Mouse (Mus musculus) hindbrain, embryonic 14.5 days (tissue): ENCODE results near the gene Npas1. TPM values are rescaled to one million over a fixed set of nuclear protein-coding genes. Genes with fewer than 3 reads are reported as not detected.

ENCODE experiments used
- ATAC-seq: fragments of 200-750 bp; cut with Nextera tagmentation; 2 replicates; pipeline ENCODE4 v1.8.0; 2017; ENCODE audit warnings: moderate number of reproducible peaks, mild to moderate bottlenecking, moderate TSS enrichment, moderate library complexity; ENCODE audit not compliant: low FRiP score
- DNase-seq: peaks from one replicate; pipeline ENCODE4 v3.0.0-alpha.2; 2015; ENCODE audit warnings: low spot score
- H3K27ac ChIP-seq: fragments of 300-500 bp; sonication (generic); 2 replicates; pipeline ENCODE4 v1.5.1; 2014; ENCODE audit warnings: mild to moderate bottlenecking, moderate library complexity
- H3K27me3 ChIP-seq: fragments of 300-500 bp; sonication (generic); 2 replicates; pipeline ENCODE4 v1.6.1; 2014; ENCODE audit warnings: mild to moderate bottlenecking, low read length, mixed read lengths; ENCODE audit not compliant: control insufficient read depth, insufficient read depth
- H3K36me3 ChIP-seq: fragments of 300-500 bp; sonication (generic); replicated peaks from 2 replicates; pipeline ENCODE4 v1.6.1; 2014; ENCODE audit not compliant: control insufficient read depth, insufficient read depth
- H3K4me1 ChIP-seq: fragments of 300-500 bp; sonication (generic); replicated peaks from 2 replicates; pipeline ENCODE4 v1.6.1; 2014; ENCODE audit warnings: antibody characterized with exemption, low read length, mixed read lengths; ENCODE audit not compliant: control insufficient read depth, insufficient read depth
- H3K4me2 ChIP-seq: fragments of 300-500 bp; sonication (generic); replicated peaks from 2 replicates; pipeline ENCODE4 v1.6.1; 2014; ENCODE audit warnings: mild to moderate bottlenecking, moderate library complexity
- H3K4me3 ChIP-seq: fragments of 300-500 bp; sonication (generic); replicated peaks from 2 replicates; pipeline ENCODE4 v1.5.1; 2014; ENCODE audit warnings: mild to moderate bottlenecking, low read length
- H3K9ac ChIP-seq: fragments of 300-500 bp; sonication (generic); 2 replicates; pipeline ENCODE4 v1.6.1; 2014
- H3K9me3 ChIP-seq: fragments of 300-500 bp; sonication (generic); 2 replicates; pipeline ENCODE4 v1.6.1; 2016; ENCODE audit warnings: low read length; ENCODE audit not compliant: control insufficient read depth
- WGBS: fragments of 180-500 bp; shearing (Covaris S2); extraction: QIAGEN DNeasy Blood & Tissue Kit; methylation state at CpG from one replicate; pipeline ENCODE4 v1.1.7; 2014; 5-methylcytosine and 5-hydroxymethylcytosine counted together
- polyA plus RNA-seq: library from polyadenylated mRNA; unstranded; fragments of >200 nt; fragmentation: Nextera tagmentation; extraction: Ambion mirVana; gene quantifications from 2 replicates; pipeline ENCODE4 v1.2.1, GENCODE M21; 2014

Gene Npas1
- polyA plus RNA-seq, 1 experiment from 2014 or later, result 2.2 TPM

- Histone ChIP-seq H3K36me3 (no peaks in the 10 kb centered on the region), H3K27ac (no peak overlapping the region), H3K4me3 (peak overlapping the region; percentile 31), H3K27me3 (peaks cover 66% of the 10 kb centered on the region), H3K4me2 (peak overlapping the region; percentile 52), H3K9me3 (no peaks in the 10 kb centered on the region), H3K4me1 (peaks cover 15% of the 10 kb centered on the region), H3K9ac (peak overlapping the region; percentile 34)
- WGBS, result 3% methylated on average over 23 of the region's 23 CpGs
- DNase-seq (no peak), ATAC-seq (no peak)
These were observed 2.2 kb downstream of the Npas1 start for GRCm38 (mm10) chr7:16475321-16475720.

DNA sequence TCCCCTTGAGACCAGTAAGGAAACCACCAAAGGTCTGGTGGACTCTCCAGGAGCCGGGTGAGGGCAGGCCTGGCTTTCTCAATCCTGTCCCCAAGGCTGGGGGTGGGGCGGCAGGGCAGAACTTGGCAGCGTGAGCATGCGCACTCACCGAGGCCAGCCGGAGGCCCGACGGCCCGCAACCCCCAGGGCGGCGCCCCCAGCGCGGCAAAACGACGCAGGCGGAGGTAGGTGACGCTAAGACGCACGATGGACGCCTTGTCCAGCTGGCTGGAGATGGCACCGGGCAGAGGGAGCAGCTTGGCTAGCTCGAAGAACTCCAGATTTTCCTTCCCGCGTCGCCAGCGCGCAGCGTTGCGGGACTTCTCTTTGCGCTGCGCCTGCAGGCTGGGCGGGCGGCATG, 3.1 kb downstream of the Npas1 start:
- Histone ChIP-seq H3K27me3 (peaks cover 66% of the 10 kb centered on the region), H3K9ac (no peak overlapping the region), H3K27ac (no peak overlapping the region), H3K4me2 (no peak overlapping the region; the same call in 1 of the 2 replicates), H3K4me1 (peaks cover 15% of the 10 kb centered on the region), H3K36me3 (no peaks in the 10 kb centered on the region), H3K9me3 (no peaks in the 10 kb centered on the region), H3K4me3 (0 out of 2 replicates have a peak overlapping the region, but pooled peaks have one; percentile 11)
- DNase-seq (no peak), ATAC-seq (no peak)
- WGBS, result 4% methylated on average over 33 of the region's 33 CpGs

DNA sequence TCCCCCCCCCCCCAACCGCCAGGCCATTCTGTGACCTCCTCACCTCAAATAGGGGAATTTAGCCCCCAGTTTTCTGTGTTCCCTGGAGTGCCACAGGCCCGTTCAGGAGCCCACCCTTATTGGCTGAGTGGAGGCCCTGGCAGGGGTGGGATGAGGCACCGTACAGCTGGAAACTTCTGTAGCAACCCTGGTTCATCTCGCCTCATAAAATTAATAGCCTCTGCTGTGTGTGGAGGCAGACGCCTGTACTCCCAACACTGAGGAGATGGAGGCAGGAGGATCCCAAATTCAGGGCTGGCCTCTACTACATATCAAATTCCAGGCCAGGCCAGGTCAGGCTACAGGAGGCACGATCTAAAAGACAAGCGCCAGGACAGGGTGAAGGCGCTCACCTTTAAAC, 3.7 kb downstream of the Npas1 start:
- H3K27ac ChIP-seq, result no peak overlapping the region
- H3K4me2 ChIP-seq, result no peak overlapping the region
- 55% methylated on average over 8 of the region's 8 CpGs for WGBS
- no peaks in the 10 kb centered on the region for H3K36me3 ChIP-seq
- H3K27me3 ChIP-seq, result peaks cover 70% of the 10 kb centered on the region
- DNase-seq (no peak), ATAC-seq (no peak)
- peaks cover 15% of the 10 kb centered on the region for H3K4me1 ChIP-seq
- H3K9ac ChIP-seq, result no peak overlapping the region
- no peak overlapping the region for H3K4me3 ChIP-seq
- H3K9me3 ChIP-seq, result no peaks in the 10 kb centered on the region

DNA sequence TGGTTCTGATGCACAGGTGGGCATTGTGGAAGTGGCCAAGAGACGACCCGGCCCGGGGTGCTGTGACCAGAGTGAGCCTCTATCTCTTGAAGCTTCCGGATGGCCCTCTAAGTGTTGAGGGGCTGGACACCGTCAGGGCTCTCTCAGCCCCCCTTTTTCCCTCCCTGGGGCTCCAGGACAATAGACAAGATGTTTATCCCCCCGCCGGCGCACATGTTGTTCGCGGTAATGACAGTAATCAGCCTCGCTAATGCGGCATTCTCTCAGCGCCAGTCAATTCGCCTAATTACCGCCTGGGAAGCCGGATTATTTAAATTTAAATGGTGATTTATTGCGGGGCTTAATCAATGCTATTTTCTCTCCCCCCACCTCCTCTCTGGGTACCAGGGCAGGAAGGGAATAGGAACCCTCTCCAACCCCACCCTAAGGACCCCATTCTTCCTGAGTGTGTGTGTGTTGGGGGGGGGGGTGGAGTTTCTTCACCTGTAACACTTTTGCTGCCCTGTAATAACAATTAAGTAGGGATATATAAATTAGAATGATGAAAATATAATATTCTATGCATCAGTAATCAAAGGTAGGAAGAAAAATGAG, 5.3 kb downstream of the Npas1 start:
- no peak overlapping the region for H3K9ac ChIP-seq
- DNase-seq (no peak), ATAC-seq (no peak)
- no peaks in the 10 kb centered on the region for H3K9me3 ChIP-seq
- H3K4me3 ChIP-seq, result no peak overlapping the region
- H3K36me3 ChIP-seq, result no peaks in the 10 kb centered on the region
- H3K27me3 ChIP-seq, result peaks cover 63% of the 10 kb centered on the region
- peaks cover 15% of the 10 kb centered on the region for H3K4me1 ChIP-seq
- 6% methylated on average over 17 of the region's 17 CpGs for WGBS
- peak overlapping the region; percentile 10; the same call in 1 of the 2 replicates for H3K4me2 ChIP-seq
- no peak overlapping the region for H3K27ac ChIP-seq

- Histone ChIP-seq H3K27ac (no peak overlapping the region), H3K9me3 (no peaks in the 10 kb centered on the region), H3K4me3 (no peak overlapping the region), H3K36me3 (no peaks in the 10 kb centered on the region), H3K4me1 (peaks cover 14% of the 10 kb centered on the region), H3K27me3 (peaks cover 56% of the 10 kb centered on the region), H3K4me2 (no peak overlapping the region), H3K9ac (no peak overlapping the region)
- ATAC-seq (no peak), DNase-seq (no peak)
- 42% methylated on average over 9 of the region's 9 CpGs for WGBS
These were observed 6.0 kb downstream of the Npas1 start for GRCm38 (mm10) chr7:16471549-16471948.

GRCm38 (mm10) chr7:16468115-16468514, 9.4 kb downstream of the Npas1 start:
- 13% methylated on average over 5 of the region's 5 CpGs for WGBS
- DNase-seq, result no peak
- Histone ChIP-seq H3K4me3 (no peak overlapping the region), H3K9me3 (no peaks in the 10 kb centered on the region), H3K27me3 (peaks cover 22% of the 10 kb centered on the region), H3K4me1 (peaks cover 6% of the 10 kb centered on the region; the same call in 1 of the 2 replicates), H3K27ac (no peak overlapping the region), H3K4me2 (no peak overlapping the region), H3K36me3 (no peaks in the 10 kb centered on the region), H3K9ac (no peak overlapping the region)
- ATAC-seq, result no peak

DNA sequence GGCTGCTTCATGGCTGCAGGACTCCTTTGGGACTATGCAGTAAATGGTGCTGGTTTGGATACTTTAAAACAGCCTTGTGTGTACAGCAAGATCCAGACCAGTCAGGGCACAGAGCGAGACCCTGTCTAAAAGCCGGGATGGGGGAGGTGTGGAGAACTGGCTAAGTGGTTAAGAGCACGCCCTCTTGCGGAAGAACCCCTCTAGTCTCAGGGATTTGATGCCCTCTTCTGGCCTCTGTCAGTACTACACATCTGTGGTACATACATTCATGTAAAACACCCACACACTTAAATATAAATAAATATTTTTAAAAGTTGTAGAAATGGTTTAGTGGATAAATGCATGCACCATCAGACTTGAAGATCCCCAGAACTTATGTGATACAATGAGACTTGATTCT, 11.0 kb downstream of the Npas1 start:
- H3K9ac ChIP-seq, result no peak overlapping the region
- no peaks in the 10 kb centered on the region for H3K36me3 ChIP-seq
- no peak overlapping the region for H3K27ac ChIP-seq
- WGBS, result 78% methylated on average over 4 of the region's 4 CpGs
- H3K27me3 ChIP-seq, result 0 out of 2 replicates have a peak, but pooled peaks cover 10% of the 10 kb centered on the region
- no peaks in the 10 kb centered on the region for H3K4me1 ChIP-seq
- no peak overlapping the region for H3K4me3 ChIP-seq
- H3K4me2 ChIP-seq, result no peak overlapping the region
- ATAC-seq (no peak), DNase-seq (no peak)
- H3K9me3 ChIP-seq, result no peaks in the 10 kb centered on the region

GRCm38 (mm10) chr7:16465568-16465967, 12.0 kb downstream of the Npas1 start:
- no peak overlapping the region for H3K27ac ChIP-seq
- 92% methylated on average over 5 of the region's 5 CpGs for WGBS
- no peak overlapping the region for H3K9ac ChIP-seq
- H3K36me3 ChIP-seq, result no peaks in the 10 kb centered on the region
- no peaks in the 10 kb centered on the region for H3K4me1 ChIP-seq
- ATAC-seq, result no peak
- H3K9me3 ChIP-seq, result no peaks in the 10 kb centered on the region
- no peak overlapping the region for H3K4me2 ChIP-seq
- no peak overlapping the region for H3K4me3 ChIP-seq
- no peak for DNase-seq
- 0 out of 2 replicates have a peak, but pooled peaks cover 6% of the 10 kb centered on the region for H3K27me3 ChIP-seq

DNA sequence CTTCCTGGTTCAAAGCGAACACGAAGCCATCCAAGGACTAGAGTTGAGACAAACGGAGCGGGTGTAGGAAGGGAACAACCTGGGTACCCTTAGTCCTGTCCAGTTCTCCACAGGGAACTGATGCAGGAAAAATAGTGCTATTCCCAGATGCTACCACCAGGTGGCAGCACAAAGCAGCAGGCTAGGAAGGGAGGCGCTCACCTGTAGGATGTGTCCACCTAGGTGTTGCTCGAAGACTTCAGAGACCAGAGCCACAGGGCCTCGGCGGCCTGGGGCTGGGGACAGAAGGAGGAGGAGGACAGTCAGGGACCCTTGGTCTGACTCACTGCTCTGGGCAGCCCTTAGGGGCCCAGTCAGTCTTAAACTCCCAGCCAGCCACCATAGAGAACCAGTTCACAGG, 12.4 kb downstream of the Npas1 start:
- H3K27ac ChIP-seq, result no peak overlapping the region
- no peaks in the 10 kb centered on the region for H3K4me1 ChIP-seq
- WGBS, result 21% methylated on average over 8 of the region's 8 CpGs
- H3K9ac ChIP-seq, result no peak overlapping the region
- H3K27me3 ChIP-seq, result 0 out of 2 replicates have a peak, but pooled peaks cover 4% of the 10 kb centered on the region
- peak; percentile 85 for DNase-seq
- H3K9me3 ChIP-seq, result no peaks in the 10 kb centered on the region
- no peak overlapping the region for H3K4me3 ChIP-seq
- ATAC-seq, result no peak
- no peak overlapping the region for H3K4me2 ChIP-seq
- no peaks in the 10 kb centered on the region for H3K36me3 ChIP-seq

DNA sequence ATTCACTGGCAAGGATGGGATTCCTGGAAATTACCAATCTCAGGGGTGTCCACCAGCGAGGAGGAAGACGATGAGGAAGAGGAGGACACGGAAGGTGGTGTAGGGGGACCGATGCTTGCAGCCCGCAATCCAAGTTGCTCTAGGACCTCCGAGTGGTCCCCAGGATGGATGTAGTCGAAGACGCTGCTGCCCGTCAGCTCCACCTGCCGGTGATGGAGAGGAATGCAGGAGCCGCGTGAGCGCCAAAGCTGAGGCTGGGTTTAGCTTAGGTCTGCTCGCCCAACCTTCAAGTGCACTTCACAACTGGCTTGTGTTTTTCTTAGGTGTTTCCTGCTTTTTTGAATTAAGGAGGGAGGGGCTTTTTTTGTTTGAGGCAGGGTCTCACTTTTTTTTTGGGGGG, 14.3 kb downstream of the Npas1 start:
- Histone ChIP-seq H3K27ac (no peak overlapping the region), H3K9me3 (no peaks in the 10 kb centered on the region), H3K27me3 (no peaks in the 10 kb centered on the region), H3K4me2 (no peak overlapping the region), H3K36me3 (no peaks in the 10 kb centered on the region), H3K9ac (no peak overlapping the region), H3K4me1 (no peaks in the 10 kb centered on the region), H3K4me3 (no peak overlapping the region)
- WGBS, result 2% methylated on average over 14 of the region's 14 CpGs
- ATAC-seq (peak; percentile 56; the same call in 1 of the 2 replicates), DNase-seq (peak; percentile 90)
